Mouse (Mus musculus): Measurements from ENCODE around the gene Ttc16.

- TF ChIP-seq CTCF (IDR thresholded peaks at IDR 0.05; ENCODE audit: control insufficient read depth, insufficient read depth, insufficient replicate concordance, low read depth, low read length): no peak
- no peak for TF ChIP-seq POLR2A (IDR thresholded peaks at IDR 0.05; ENCODE audit: control insufficient read depth, low read depth, low read length)
These were observed 5.9 kb downstream of the Ttc16 start for GRCm38 (mm10) chr2:32769327-32770085.

Data from testis, adult 2 months (tissue).